Mouse (Mus musculus): ENCODE data around the gene Lhfpl4. TPM values are rescaled to one million over a fixed set of nuclear protein-coding genes. Genes with fewer than 3 reads are reported as not detected.

The Lhfpl4 gene
- polyA plus RNA-seq, 1 experiment, result 0.39 TPM

DNA sequence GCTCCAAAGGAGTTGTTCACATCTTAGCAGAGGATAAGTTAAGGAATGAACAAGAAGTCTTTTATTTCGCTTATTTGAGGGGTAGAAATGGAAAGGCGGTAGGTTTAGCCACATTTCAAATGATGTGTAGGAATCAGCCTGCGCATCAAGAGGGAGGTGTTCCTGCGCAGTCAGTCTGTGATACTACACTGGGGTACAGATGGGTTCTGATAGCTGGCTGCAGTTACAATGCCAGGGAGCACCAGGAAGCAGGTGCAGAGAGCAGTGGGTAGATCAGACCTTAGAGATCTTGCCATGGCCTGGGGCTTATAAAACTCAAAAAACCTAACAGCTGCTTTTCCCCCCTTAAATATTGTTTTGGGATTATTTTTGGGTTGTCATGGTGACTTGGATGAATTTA is 49.9 kb downstream of the Lhfpl4 start:
- Histone ChIP-seq H3K27ac (ENCODE audit: insufficient read depth, low read length) (no peak overlapping the region), H3K4me1 (ENCODE audit: control insufficient read depth, insufficient read depth, low read length) (no peaks in the 10 kb centered on the region), H3K4me3 (ENCODE audit: insufficient read depth, low read length) (no peak overlapping the region)
- TF ChIP-seq CTCF (IDR thresholded peaks at IDR 0.05; ENCODE audit: borderline replicate concordance, insufficient read depth, low read length), result no peak
- TF ChIP-seq POLR2A (IDR thresholded peaks at IDR 0.05; ENCODE audit: low read depth, low read length), result no peak

- Histone ChIP-seq H3K4me1 (ENCODE audit: control insufficient read depth, insufficient read depth, low read length) (no peaks in the 10 kb centered on the region), H3K27ac (ENCODE audit: insufficient read depth, low read length) (no peak overlapping the region), H3K4me3 (ENCODE audit: insufficient read depth, low read length) (no peak overlapping the region)
- TF ChIP-seq CTCF (IDR thresholded peaks at IDR 0.05; ENCODE audit: borderline replicate concordance, insufficient read depth, low read length) (no peak), POLR2A (IDR thresholded peaks at IDR 0.05; ENCODE audit: low read depth, low read length) (no peak)
Measured at GRCm38 (mm10) chr6:113144764-113145163, 50.4 kb downstream of the Lhfpl4 start.

- Histone ChIP-seq H3K4me1 (ENCODE audit: control insufficient read depth, insufficient read depth, low read length) (no peaks in the 10 kb centered on the region), H3K4me3 (ENCODE audit: insufficient read depth, low read length) (no peak overlapping the region), H3K27ac (ENCODE audit: insufficient read depth, low read length) (no peak overlapping the region)
- TF ChIP-seq CTCF (IDR thresholded peaks at IDR 0.05; ENCODE audit: borderline replicate concordance, insufficient read depth, low read length) (no peak), POLR2A (IDR thresholded peaks at IDR 0.05; ENCODE audit: low read depth, low read length) (no peak)
Measured at GRCm38 (mm10) chr6:113141389-113142094, 53.6 kb downstream of the Lhfpl4 start.

DNA sequence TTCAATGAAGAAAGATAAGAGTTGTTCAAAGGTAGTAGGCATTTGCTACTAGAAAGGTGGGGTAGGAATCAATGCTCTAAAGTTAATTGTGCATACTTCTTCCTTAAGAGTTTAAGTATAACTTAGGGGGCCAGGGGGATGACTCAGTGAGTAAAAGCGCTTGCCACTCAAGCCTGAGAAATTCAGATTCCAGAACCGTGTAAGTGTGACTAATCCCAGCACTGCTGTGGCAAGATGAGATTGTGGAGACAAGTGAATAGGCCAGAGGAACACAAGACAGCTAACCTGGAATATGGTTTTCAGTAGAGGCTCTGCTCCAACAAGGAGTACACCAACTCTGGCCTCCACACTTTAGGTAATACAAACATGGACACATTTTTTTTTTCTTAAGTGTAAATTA is 61.8 kb downstream of the Lhfpl4 start:
- Histone ChIP-seq H3K27ac (ENCODE audit: insufficient read depth, low read length) (peak overlapping the region; percentile 52; the same call in 1 of the 2 replicates), H3K4me1 (ENCODE audit: control insufficient read depth, insufficient read depth, low read length) (peaks cover 4% of the 10 kb centered on the region; the same call in 1 of the 2 replicates), H3K4me3 (ENCODE audit: insufficient read depth, low read length) (no peak overlapping the region)
- TF ChIP-seq POLR2A (IDR thresholded peaks at IDR 0.05; ENCODE audit: low read depth, low read length) (no peak), CTCF (IDR thresholded peaks at IDR 0.05; ENCODE audit: borderline replicate concordance, insufficient read depth, low read length) (no peak)

GRCm38 (mm10) chr6:113120806-113121205 is 74.4 kb downstream of the Lhfpl4 start:
- H3K4me3 ChIP-seq (ENCODE audit: insufficient read depth, low read length), result no peak overlapping the region
- H3K4me1 ChIP-seq (ENCODE audit: control insufficient read depth, insufficient read depth, low read length), result no peaks in the 10 kb centered on the region
- H3K27ac ChIP-seq (ENCODE audit: insufficient read depth, low read length), result no peak overlapping the region
- TF ChIP-seq POLR2A (IDR thresholded peaks at IDR 0.05; ENCODE audit: low read depth, low read length) (no peak), CTCF (IDR thresholded peaks at IDR 0.05; ENCODE audit: borderline replicate concordance, insufficient read depth, low read length) (no peak)

Other genes starting within 250 kb of the Lhfpl4 start
- gene Srgap3, start 248.1 kb downstream of the Lhfpl4 start, polyA plus RNA-seq (2011; ENCODE audit: insufficient read length, low read depth, missing spikeins), result 16.4 and 19.6 TPM in 2 replicates
- 32.1 and 33.5 TPM in 2 replicates for gene Thumpd3, start 149.2 kb downstream of the Lhfpl4 start, polyA plus RNA-seq (2011; ENCODE audit: insufficient read length, low read depth, missing spikeins)
- 128 and 154 TPM in 2 replicates for gene Setd5, start 118.0 kb downstream of the Lhfpl4 start, polyA plus RNA-seq (2011; ENCODE audit: insufficient read length, low read depth, missing spikeins)
- gene Mtmr14, start 42.5 kb upstream of the Lhfpl4 start, polyA plus RNA-seq (2011; ENCODE audit: insufficient read length, low read depth, missing spikeins), result 17.6 and 19.7 TPM in 2 replicates
- gene Cpne9, start 86.9 kb upstream of the Lhfpl4 start, polyA plus RNA-seq (2011; ENCODE audit: insufficient read length, low read depth, missing spikeins), result 0.25 TPM in 1 of 2 replicates, not detected in the other
- 16.5 and 17.0 TPM in 2 replicates for gene Brpf1, start 111.8 kb upstream of the Lhfpl4 start, polyA plus RNA-seq (2011; ENCODE audit: insufficient read length, low read depth, missing spikeins)
- gene Ogg1, start 131.6 kb upstream of the Lhfpl4 start, polyA plus RNA-seq (2011; ENCODE audit: insufficient read length, low read depth, missing spikeins), result 20.9 and 24.3 TPM in 2 replicates
- gene Camk1, start 148.6 kb upstream of the Lhfpl4 start, polyA plus RNA-seq (2011; ENCODE audit: insufficient read length, low read depth, missing spikeins), result 56.3 and 66.6 TPM in 2 replicates
- gene Tada3, start 182.5 kb upstream of the Lhfpl4 start, polyA plus RNA-seq (2011; ENCODE audit: insufficient read length, low read depth, missing spikeins), result 26.0 and 31.5 TPM in 2 replicates
- gene Arpc4, start 182.7 kb upstream of the Lhfpl4 start, polyA plus RNA-seq (2011; ENCODE audit: insufficient read length, low read depth, missing spikeins), result 179 and 247 TPM in 2 replicates
- 6.6 and 7.7 TPM in 2 replicates for gene Ttll3, start 193.9 kb upstream of the Lhfpl4 start, polyA plus RNA-seq (2011; ENCODE audit: insufficient read length, low read depth, missing spikeins)
- 7.7 and 8.0 TPM in 2 replicates for gene Rpusd3, start 224.0 kb upstream of the Lhfpl4 start, polyA plus RNA-seq (2011; ENCODE audit: insufficient read length, low read depth, missing spikeins)
- not detected in 2 replicates for gene Cidec, start 240.4 kb upstream of the Lhfpl4 start, polyA plus RNA-seq (2011; ENCODE audit: insufficient read length, low read depth, missing spikeins)
- gene Jagn1, start 247.2 kb upstream of the Lhfpl4 start, polyA plus RNA-seq (2011; ENCODE audit: insufficient read length, low read depth, missing spikeins), result 48.6 and 48.9 TPM in 2 replicates